Mouse (Mus musculus): Measurements from ENCODE around the gene Cypt12. TPM values are rescaled to one million over a fixed set of nuclear protein-coding genes. Genes with fewer than 3 reads are reported as not detected.

The Cypt12 gene
- total RNA-seq (2014; fragmentation: Nextera tagmentation) (not detected in 2 replicates), total RNA-seq (2017) (not detected in 2 replicates)

DNA sequence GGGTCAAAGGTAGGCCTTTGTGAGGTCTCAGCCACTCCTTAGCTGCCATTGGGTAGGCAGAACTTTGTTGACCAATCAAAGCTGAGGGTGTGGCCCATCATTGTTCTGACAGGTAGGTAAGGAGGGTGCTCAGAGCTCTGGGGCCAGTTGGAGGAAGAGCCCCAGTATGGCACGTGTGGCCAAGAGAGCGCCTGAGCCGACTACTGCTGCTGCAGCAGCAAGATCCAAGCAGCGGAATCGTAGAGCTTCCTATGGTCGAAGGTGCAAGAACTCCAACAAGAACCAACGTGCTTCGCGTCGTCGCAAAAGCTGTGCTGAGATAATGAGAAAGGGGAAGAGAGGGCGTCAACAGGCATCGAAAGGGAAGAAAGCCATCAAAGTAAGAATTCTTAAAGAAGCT is at the start of gene Cypt12:
Gene Cypt12, plus strand, starts transcription at position 112 of the 400 bp plus-strand sequence.
- ATAC-seq (replicated peaks; ENCODE audit: low FRiP score, low TSS enrichment, poor library complexity, severe bottlenecking), result no peak

DNA sequence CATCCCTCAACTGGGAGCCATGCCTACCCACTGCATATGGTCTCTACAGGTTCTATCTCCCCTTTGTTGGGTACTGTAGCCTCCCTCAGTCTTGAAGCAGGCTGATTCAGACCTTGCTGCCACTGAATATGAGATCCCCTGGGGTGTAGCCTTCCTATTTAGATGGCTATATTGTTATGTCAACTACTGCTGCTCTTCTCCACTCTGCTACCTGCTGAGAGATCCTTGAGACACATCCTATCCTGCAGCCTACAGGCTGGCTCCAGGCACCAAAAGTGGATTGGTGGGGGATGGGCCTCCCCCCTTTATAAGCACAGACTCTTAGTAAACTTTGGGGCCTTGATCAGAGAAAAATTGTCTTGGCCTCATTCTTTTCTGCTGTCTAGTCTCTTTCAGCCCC is 34.4 kb upstream of the Cypt12 start:
- ATAC-seq (replicated peaks; ENCODE audit: low FRiP score, low TSS enrichment, poor library complexity, severe bottlenecking), result no peak

DNA sequence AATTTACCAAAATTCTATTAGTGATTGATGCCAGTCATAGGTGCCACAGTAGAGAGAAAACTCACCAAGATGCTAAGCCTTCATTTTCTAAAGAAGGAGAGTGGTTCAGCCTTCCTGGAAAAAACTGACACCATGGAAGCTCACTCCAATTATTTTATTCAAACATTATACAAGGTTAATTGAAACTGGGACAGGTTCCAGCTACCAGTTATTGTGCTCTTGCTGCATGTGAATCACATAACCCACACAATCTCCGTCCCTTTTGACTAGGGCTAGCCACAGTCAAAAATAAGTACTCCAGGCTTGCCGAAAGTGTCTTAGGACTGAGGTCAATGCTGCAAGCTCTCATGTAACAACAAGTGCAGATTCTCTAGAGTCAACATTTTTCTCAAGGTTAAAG is 8.0 kb upstream of the Cypt12 start:
- ATAC-seq (replicated peaks; ENCODE audit: low FRiP score, low TSS enrichment, poor library complexity, severe bottlenecking), result no peak
